Mouse (Mus musculus): ENCODE measurements around the gene Ube2g2.

GRCm38 (mm10) chr10:77603021-77603420 lies 19.1 kb upstream of the Ube2g2 start:
- TF ChIP-seq POLR2A (IDR thresholded peaks at IDR 0.05; ENCODE audit: low read depth, low read length): no peak
- TF ChIP-seq UBTF (IDR thresholded peaks at IDR 0.05; ENCODE audit: low read depth, low read length): no peak
- no peak for TF ChIP-seq CTCF (conservative IDR thresholded peaks at IDR 0.05 in 1 of 2, IDR thresholded peaks at IDR 0.05 in 1 of 2; ENCODE audit: low read depth in 2 of 2, low read length in 2 of 2)
- no peak for TF ChIP-seq ELF1 (IDR thresholded peaks at IDR 0.05; ENCODE audit: low read depth, low read length)
- no peak for TF ChIP-seq SMC3 (IDR thresholded peaks at IDR 0.05; ENCODE audit: low read depth, low read length)
- no peak for TF ChIP-seq HCFC1 (IDR thresholded peaks at IDR 0.05; ENCODE audit: low read depth, low read length)
- no peak for TF ChIP-seq MAFK (IDR thresholded peaks at IDR 0.05; ENCODE audit: insufficient replicate concordance, low read length)
- no peak for TF ChIP-seq ZKSCAN1 (IDR thresholded peaks at IDR 0.05; ENCODE audit: borderline replicate concordance, low read depth, low read length)
- no peak for TF ChIP-seq MEF2A (IDR thresholded peaks at IDR 0.05; ENCODE audit: borderline replicate concordance, low read depth, low read length)
- no peak for TF ChIP-seq MAZ (IDR thresholded peaks at IDR 0.05; ENCODE audit: low read depth, low read length)
- no peak for TF ChIP-seq MAX (IDR thresholded peaks at IDR 0.05; ENCODE audit: low read length)
- TF ChIP-seq TCF12 (IDR thresholded peaks at IDR 0.05; ENCODE audit: low read depth, low read length): no peak

All from CH12.LX (cell line).